Mouse (Mus musculus) c-Kit-positive CD71-positive TER-119-positive erythroid progenitor cells, embryonic 14.5 days (primary cell): ENCODE data around the gene Gm6763.
"Not testable (repeated sequence)": the region's sequence is repeated elsewhere in the genome, so short reads cannot be mapped to it uniquely, and the experiment has no call there.

ENCODE experiments used
- DNase-seq: peaks from one replicate; pipeline ENCODE4 v3.0.0-alpha.2; 2013; ENCODE audit warnings: low spot score

Gene Gm6763

GRCm38 (mm10) chr10:104151197-104151596, at the start of gene Gm6763:
Gm6763 (plus strand) TSS chr10:104151497.
- DNase-seq = not testable (repeated sequence)

DNA sequence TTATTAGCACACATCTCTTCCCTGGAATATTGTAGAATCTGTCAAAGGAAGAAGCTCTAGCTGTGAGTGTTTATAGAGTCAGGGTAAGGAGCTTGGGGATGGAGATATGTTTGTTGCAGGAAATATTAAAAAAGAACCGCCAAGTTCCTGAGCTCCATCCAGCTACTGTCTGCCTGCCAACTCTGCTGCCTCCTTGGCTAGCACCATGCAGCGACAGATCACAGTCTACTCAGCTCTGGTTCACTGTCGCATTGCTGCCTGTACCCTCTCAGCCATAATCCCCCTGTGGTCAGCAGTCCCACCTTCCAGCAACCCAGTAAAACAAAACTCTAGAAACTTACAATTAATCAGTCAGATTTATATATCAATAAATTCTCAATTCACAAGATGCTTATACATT, 41.3 kb upstream of the Gm6763 start:
- no peak for DNase-seq

DNA sequence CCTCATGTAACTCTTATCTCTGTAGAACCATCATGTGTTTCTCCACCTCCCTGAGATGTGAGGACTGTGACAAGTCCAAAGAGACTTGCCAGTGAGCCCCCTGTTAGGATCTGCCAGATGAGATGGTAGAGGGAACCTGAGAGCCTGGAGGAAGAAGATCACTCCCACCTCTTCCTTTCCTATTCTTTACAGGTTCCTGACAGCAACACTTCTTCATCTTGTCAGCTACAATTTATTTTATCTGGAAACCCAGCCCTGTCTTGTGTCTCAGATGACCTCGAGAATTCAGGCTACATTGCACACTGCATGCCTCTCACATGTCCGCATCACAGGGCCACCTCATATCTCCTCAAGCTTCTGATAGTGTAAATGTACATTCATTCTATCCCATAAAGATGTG, 33.0 kb upstream of the Gm6763 start:
- no peak for DNase-seq

GRCm38 (mm10) chr10:104142687-104143086, 8.6 kb upstream of the Gm6763 start, which contains the start of gene Gm21293:
Gm21293 (plus strand) TSS chr10:104142987.
- not testable (repeated sequence) for DNase-seq

GRCm38 (mm10) chr10:104159706-104160105, 8.4 kb downstream of the Gm6763 start, which contains the start of gene Gm8764:
Gm8764 (plus strand) TSS chr10:104160006.
- not testable (repeated sequence) for DNase-seq

DNA sequence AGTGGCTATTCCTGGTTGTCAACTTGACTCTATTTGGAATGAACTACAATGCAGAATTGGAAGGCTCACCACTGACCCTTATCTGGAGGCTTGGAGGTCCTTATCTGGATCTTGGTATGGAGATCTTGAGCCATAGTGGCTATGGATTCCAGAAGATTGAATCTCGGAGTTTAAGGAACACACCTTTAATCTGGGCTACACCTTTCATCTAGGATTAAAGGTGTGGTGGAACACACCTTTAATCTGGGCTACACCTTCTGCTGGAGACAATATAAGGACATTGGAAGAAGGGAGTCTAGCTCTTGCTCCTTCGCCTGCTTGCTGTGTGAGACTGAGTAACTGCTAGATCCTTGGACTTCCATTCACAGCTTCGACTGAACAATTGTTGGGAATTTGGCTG, 16.9 kb downstream of the Gm6763 start, which contains the start of gene Gm21304:
Gene Gm21304 (plus strand): TSS at position 301 of the 400 bp plus-strand sequence.
- DNase-seq = not testable (repeated sequence)

DNA sequence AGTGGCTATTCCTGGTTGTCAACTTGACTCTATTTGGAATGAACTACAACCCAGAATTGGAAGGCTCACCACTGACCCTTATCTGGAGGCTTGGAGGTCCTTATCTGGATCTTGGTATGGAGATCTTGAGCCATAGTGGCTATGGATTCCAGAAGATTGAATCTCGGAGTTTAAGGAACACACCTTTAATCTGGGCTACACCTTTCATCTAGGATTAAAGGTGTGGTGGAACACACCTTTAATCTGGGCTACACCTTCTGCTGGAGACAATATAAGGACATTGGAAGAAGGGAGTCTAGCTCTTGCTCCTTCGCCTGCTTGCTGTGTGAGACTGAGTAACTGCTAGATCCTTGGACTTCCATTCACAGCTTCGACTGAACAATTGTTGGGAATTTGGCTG, 25.4 kb downstream of the Gm6763 start, which contains the start of gene Gm21312:
Gene Gm21312 (plus strand): TSS at position 301 of the 400 bp plus-strand sequence.
- not testable (repeated sequence) for DNase-seq

DNA sequence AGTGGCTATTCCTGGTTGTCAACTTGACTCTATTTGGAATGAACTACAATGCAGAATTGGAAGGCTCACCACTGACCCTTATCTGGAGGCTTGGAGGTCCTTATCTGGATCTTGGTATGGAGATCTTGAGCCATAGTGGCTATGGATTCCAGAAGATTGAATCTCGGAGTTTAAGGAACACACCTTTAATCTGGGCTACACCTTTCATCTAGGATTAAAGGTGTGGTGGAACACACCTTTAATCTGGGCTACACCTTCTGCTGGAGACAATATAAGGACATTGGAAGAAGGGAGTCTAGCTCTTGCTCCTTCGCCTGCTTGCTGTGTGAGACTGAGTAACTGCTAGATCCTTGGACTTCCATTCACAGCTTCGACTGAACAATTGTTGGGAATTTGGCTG, 33.9 kb downstream of the Gm6763 start, which contains the start of gene Gm20765:
Gene Gm20765 (plus strand): TSS at position 301 of the 400 bp plus-strand sequence.
- DNase-seq = not testable (repeated sequence)

GRCm38 (mm10) chr10:104193742-104194141, 42.4 kb downstream of the Gm6763 start, which contains the start of gene Gm4340:
Gm4340 (plus strand) TSS chr10:104194042.
- not testable (repeated sequence) for DNase-seq
